Mouse (Mus musculus): ENCODE data around the gene Wipi1.

DNA sequence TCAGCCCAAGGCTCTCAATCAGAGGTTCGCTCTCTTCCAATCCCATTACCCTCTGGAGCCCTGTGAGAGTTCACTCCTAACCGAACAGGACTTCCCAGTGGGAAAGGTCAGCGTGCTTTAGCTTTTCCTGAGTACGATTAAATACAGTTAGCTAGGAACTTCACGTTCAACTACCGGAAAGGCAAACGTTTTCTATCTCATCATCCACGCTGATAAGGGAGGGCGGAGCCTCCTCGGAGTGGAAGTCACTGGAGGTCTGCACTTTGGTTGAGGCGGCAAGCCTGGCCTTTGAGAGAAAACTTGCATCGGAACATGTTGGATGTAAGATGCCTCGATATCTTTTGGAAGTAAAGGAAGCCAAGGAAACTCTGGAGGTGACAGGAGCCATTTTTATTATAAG is 24.7 kb downstream of the Wipi1 start:
- TF ChIP-seq CTCF (IDR thresholded peaks at IDR 0.05; ENCODE audit: low read depth, low read length) (no peak), POLR2A (IDR thresholded peaks at IDR 0.05; ENCODE audit: insufficient read depth, low read length) (no peak), EP300 (IDR thresholded peaks at IDR 0.05; ENCODE audit: insufficient read depth, low read depth, low read length) (no peak)
